Mouse (Mus musculus): ENCODE data around the gene Ccdc42. TPM values are rescaled to one million over a fixed set of nuclear protein-coding genes. Genes with fewer than 3 reads are reported as not detected.
A peak's percentile ranks its signal among the peaks of the same experiment; 100 is the strongest.

Ccdc42 gene
- polyA plus RNA-seq (2015; fragmentation: Nextera tagmentation; extraction: Ambion mirVana): 3.2 and 3.8 TPM in 2 replicates

DNA sequence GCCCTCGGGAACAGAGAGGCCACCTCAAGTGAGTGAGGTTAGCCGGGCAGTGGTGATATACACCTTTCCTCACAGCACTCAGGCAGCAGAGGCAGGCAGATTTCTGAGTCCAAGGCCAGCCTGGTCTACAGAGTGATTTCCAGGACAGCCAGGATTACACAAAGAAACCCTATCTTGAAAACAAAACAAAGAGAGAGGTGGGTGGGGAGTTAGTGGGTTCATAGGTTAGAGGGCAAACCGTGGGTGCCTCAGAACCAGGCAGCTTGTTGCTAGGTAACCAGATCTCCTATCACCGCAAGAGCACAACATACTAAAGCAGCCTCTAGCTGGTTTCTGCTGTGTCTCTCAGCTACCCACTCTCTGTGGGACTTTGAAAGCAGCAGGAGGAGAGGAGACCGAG lies at the start of gene Ccdc42:
Gene Ccdc42 (plus strand): TSS at position 301 of the 400 bp plus-strand sequence.
- ATAC-seq (replicated peaks; ENCODE audit: low FRiP score): no peak
- H3K27ac ChIP-seq: no peak within 1 kb of the TSS
- H3K4me3 ChIP-seq (replicated peaks): no peak within 1 kb of the TSS
- no peaks in the 10 kb centered on the region for H3K36me3 ChIP-seq
- H3K9me3 ChIP-seq (replicated peaks): no peaks in the 10 kb centered on the region
- no peak within 1 kb of the TSS for H3K9ac ChIP-seq
- WGBS: 71% methylated on average over 5 of the region's 5 CpGs
- H3K27me3 ChIP-seq: no peaks in the 10 kb centered on the region
- H3K4me1 ChIP-seq: peaks cover 28% of the 10 kb centered on the region
- H3K4me2 ChIP-seq: no peak within 1 kb of the TSS

DNA sequence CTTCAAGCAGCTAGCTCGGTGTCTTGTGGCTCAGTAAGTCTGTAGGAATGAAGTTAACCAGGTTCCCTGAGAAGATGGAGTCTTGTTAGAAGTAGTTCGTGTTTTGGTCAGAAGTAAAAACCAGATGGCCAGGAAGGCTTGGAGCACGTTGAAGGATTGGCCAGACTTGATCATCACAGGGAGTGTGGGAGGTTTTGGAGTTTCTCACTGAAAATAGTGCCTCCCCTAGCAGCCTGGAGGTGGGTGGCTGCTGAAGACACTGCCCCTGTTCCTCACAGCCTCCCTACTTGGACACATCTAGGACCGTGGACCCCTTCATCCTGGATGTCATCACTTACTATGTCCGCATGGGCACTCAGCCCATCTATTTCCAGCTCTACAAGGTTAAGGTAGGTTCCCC lies 47.2 kb upstream of the Ccdc42 start:
- no peak overlapping the region for H3K9ac ChIP-seq
- peaks cover 3% of the 10 kb centered on the region for H3K4me1 ChIP-seq
- no peaks in the 10 kb centered on the region for H3K36me3 ChIP-seq
- ATAC-seq (replicated peaks; ENCODE audit: low FRiP score): no peak
- 59% methylated on average over 5 of the region's 5 CpGs for WGBS
- no peak overlapping the region for H3K4me2 ChIP-seq
- no peak overlapping the region for H3K4me3 ChIP-seq (replicated peaks)
- no peaks in the 10 kb centered on the region for H3K9me3 ChIP-seq (replicated peaks)
- H3K27ac ChIP-seq: no peak overlapping the region
- no peaks in the 10 kb centered on the region for H3K27me3 ChIP-seq

DNA sequence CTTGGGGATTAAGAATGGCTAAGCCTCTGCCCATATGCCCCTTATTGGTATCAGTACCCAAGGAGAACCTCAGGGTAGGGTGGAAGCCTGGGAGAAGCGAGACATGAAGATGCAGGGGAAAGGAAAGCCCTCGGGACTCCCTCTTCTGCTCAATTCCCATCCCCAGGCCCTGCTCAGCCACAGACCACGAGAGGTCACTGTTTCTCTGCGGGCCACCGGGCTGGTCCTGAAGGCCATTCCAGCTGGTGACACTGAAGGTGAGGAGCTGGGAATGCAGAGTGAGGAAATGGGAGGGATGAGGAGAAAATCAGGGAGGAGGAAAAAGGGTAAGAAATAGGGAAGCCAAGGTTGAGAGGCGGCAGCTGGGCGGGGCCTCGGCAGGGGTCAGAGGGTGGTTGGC lies 42.3 kb upstream of the Ccdc42 start:
- no peaks in the 10 kb centered on the region for H3K36me3 ChIP-seq
- no peak for ATAC-seq (replicated peaks; ENCODE audit: low FRiP score)
- no peak overlapping the region for H3K27ac ChIP-seq
- WGBS: 9% methylated on average over 8 of the region's 8 CpGs
- no peak overlapping the region for H3K9ac ChIP-seq
- no peaks in the 10 kb centered on the region for H3K27me3 ChIP-seq
- H3K4me3 ChIP-seq (replicated peaks): no peak overlapping the region
- no peaks in the 10 kb centered on the region for H3K9me3 ChIP-seq (replicated peaks)
- peaks cover 13% of the 10 kb centered on the region for H3K4me1 ChIP-seq
- no peak overlapping the region for H3K4me2 ChIP-seq

DNA sequence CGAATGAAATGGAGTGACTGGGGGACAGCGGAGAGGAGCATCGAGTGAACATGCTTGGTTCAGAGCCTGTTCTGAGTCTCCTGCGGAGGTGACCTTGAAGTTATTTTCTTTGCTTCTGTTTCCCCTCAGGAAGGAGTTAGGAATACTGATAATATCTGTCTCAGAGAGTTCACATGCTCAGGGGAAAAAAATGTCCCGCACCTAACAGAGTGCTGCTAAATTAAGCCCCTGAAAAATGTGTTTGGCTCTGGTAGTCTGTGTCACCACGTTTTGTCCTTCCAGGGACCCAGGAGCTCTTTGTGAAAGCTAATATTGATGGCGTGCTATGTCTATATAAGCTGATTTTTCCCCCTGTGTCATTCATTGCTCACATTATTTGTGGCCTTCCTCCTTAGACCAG lies 41.6 kb upstream of the Ccdc42 start:
- WGBS: 49% methylated on average over 7 of the region's 7 CpGs

DNA sequence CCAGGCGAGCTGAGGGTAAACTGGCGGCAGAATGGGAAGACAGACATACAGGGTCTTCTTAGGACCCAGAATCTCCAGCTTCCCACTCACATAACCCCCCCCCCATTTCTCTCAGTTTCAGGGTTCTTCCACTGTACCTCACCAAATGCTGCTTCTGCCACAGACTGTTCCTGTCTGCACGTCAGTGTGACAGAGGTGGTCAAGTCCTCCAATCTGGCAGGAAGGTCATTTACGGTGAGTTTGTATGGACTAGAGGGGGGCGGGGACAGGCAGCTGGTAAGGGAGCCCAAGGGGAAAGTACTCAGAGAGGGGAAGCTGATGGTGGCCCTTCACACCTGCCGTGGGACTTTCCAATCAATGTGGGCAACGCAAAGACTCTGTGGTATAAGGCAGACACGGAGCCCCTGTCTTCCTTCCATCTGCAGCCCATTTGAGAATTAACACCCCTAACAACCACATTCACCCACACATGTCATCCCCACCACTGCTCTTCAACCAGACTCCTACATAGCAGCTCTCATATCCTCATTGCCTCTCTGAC lies 41.1 kb upstream of the Ccdc42 start:
- Histone ChIP-seq H3K4me3 (replicated peaks) (no peak overlapping the region), H3K4me1 (peaks cover 13% of the 10 kb centered on the region), H3K27me3 (no peaks in the 10 kb centered on the region), H3K36me3 (no peaks in the 10 kb centered on the region), H3K9me3 (replicated peaks) (no peaks in the 10 kb centered on the region), H3K27ac (0 out of 2 replicates have a peak overlapping the region, but pooled peaks have one; percentile 1), H3K9ac (no peak overlapping the region), H3K4me2 (no peak overlapping the region)
- ATAC-seq (replicated peaks; ENCODE audit: low FRiP score): no peak
- WGBS: 82% methylated on average over 8 of the region's 8 CpGs

More for the DNA sequence above, 41.6 kb upstream of the Ccdc42 start:
- Histone ChIP-seq H3K36me3 (no peaks in the 10 kb centered on the region), H3K4me3 (replicated peaks) (no peak overlapping the region), H3K27ac (0 out of 2 replicates have a peak overlapping the region, but pooled peaks have one; percentile 1), H3K9me3 (replicated peaks) (no peaks in the 10 kb centered on the region), H3K9ac (no peak overlapping the region), H3K27me3 (no peaks in the 10 kb centered on the region), H3K4me2 (no peak overlapping the region), H3K4me1 (peaks cover 13% of the 10 kb centered on the region)
- ATAC-seq (replicated peaks; ENCODE audit: low FRiP score): no peak

- Histone ChIP-seq H3K27ac (no peak overlapping the region), H3K4me1 (peaks cover 13% of the 10 kb centered on the region), H3K36me3 (no peaks in the 10 kb centered on the region), H3K27me3 (no peaks in the 10 kb centered on the region), H3K9me3 (replicated peaks) (no peaks in the 10 kb centered on the region), H3K4me3 (replicated peaks) (no peak overlapping the region), H3K9ac (no peak overlapping the region), H3K4me2 (no peak overlapping the region)
- WGBS: 59% methylated on average over 2 of the region's 2 CpGs
- no peak for ATAC-seq (replicated peaks; ENCODE audit: low FRiP score)
Observed at GRCm38 (mm10) chr11:68547484-68547883, 39.3 kb upstream of the Ccdc42 start.

DNA sequence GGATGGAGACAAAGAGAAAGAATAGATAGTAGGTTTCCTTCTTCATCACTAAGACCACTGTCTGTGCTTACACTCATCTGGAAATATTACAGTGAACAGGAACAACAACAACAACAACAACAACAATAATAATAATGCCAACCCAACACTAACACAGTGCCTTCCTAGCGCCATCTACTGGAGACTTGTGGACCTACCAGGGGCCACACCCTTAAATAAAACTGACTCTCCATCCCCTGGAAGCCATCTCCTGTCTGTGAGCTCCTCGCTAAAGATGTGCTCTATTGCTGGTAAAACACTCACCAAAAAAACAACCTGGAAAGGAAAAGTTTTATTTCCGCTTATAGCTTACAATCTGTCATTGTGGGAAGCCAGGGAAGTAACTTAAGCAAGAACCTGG lies 37.2 kb upstream of the Ccdc42 start:
- WGBS: 50% methylated on average over 3 of the region's 3 CpGs
- no peak overlapping the region for H3K4me3 ChIP-seq (replicated peaks)
- H3K9me3 ChIP-seq (replicated peaks): no peaks in the 10 kb centered on the region
- H3K4me2 ChIP-seq: no peak overlapping the region
- H3K4me1 ChIP-seq: peaks cover 21% of the 10 kb centered on the region
- no peak for ATAC-seq (replicated peaks; ENCODE audit: low FRiP score)
- no peak overlapping the region for H3K9ac ChIP-seq
- no peak overlapping the region for H3K27ac ChIP-seq
- H3K36me3 ChIP-seq: no peaks in the 10 kb centered on the region
- H3K27me3 ChIP-seq: no peaks in the 10 kb centered on the region

DNA sequence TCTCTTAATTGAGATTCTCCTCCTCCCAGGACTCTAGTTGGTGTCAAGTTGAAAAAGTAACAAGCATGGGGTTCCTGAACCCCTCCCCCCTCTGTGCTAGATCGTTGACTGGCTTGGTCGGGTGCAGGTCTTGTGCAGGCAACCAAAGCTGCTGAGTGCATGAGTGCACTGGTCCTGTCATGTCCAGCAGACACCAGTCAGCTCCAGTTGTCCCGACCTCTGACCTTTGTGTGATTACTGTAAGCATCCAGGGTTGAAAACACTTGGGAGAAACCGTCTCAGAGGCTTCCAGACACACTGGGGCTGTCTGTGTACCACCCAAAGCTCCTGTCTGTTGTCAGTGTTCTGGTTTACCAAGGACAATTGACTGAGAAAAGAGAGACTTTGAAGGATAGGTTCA lies 36.5 kb upstream of the Ccdc42 start:
- Histone ChIP-seq H3K36me3 (no peaks in the 10 kb centered on the region), H3K9me3 (replicated peaks) (no peaks in the 10 kb centered on the region), H3K4me2 (no peak overlapping the region), H3K27me3 (no peaks in the 10 kb centered on the region; the same call in 1 of the 2 replicates), H3K9ac (no peak overlapping the region), H3K4me1 (peaks cover 14% of the 10 kb centered on the region; the same call in 1 of the 2 replicates), H3K27ac (no peak overlapping the region), H3K4me3 (replicated peaks) (no peak overlapping the region)
- 47% methylated on average over 4 of the region's 4 CpGs for WGBS
- no peak for ATAC-seq (replicated peaks; ENCODE audit: low FRiP score)

- Histone ChIP-seq H3K4me3 (replicated peaks) (no peak overlapping the region), H3K27me3 (no peaks in the 10 kb centered on the region; the same call in 1 of the 2 replicates), H3K27ac (no peak overlapping the region), H3K4me1 (peaks cover 16% of the 10 kb centered on the region; the same call in 1 of the 2 replicates), H3K4me2 (no peak overlapping the region), H3K9ac (no peak overlapping the region), H3K36me3 (no peaks in the 10 kb centered on the region), H3K9me3 (replicated peaks) (no peaks in the 10 kb centered on the region)
- ATAC-seq (replicated peaks; ENCODE audit: low FRiP score): no peak
- 38% methylated on average over 8 of the region's 8 CpGs for WGBS
Observed at GRCm38 (mm10) chr11:68553981-68554471, 32.8 kb upstream of the Ccdc42 start.

DNA sequence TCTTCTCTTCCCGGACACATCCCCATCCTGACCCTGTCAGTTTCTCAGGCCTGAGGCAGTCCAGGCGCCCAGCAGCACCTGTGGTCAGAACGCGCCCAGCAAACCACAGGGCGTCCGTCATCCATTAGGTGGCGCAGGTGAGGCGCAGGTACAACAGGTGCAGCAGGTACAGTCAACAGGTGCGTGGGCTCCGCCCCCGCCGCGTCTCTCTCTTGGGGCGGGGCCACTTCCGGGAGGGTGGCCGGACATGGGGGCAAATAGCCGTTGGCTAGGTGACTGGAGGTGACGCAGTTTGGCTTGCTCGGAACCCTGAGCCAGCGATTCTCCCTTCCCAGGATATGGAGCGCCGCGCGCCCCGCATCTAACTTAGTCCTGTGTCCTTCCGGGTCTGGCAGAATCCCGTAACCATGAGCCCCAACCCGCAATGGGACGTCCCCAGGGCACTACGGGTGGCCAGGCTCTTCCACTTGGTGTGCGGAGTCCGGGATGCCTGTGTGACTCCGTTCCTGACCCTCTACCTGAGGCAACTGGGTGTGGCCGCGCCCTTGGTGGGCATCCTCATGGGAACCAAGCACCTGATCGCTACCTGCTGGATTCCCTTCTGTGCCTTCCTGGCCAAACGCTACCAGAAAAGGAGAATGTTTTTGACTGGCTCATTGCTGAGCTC lies 30.8 kb upstream of the Ccdc42 start, which contains the start of gene Mfsd6l:
Gene Mfsd6l (plus strand): TSS at position 269 of the 667 bp plus-strand sequence.
- no peaks in the 10 kb centered on the region for H3K36me3 ChIP-seq
- peak; percentile 54 for ATAC-seq (replicated peaks; ENCODE audit: low FRiP score)
- H3K9ac ChIP-seq: peak within 1 kb of the TSS; percentile 33
- peak within 1 kb of the TSS; percentile 45 for H3K4me3 ChIP-seq (replicated peaks)
- H3K4me1 ChIP-seq: peaks cover 16% of the 10 kb centered on the region; the same call in 1 of the 2 replicates
- no peaks in the 10 kb centered on the region for H3K9me3 ChIP-seq (replicated peaks)
- 7% methylated on average over 37 of the region's 37 CpGs for WGBS
- peak within 1 kb of the TSS; percentile 62 for H3K4me2 ChIP-seq
- no peaks in the 10 kb centered on the region; the same call in 1 of the 2 replicates for H3K27me3 ChIP-seq
- H3K27ac ChIP-seq: no peak within 1 kb of the TSS

DNA sequence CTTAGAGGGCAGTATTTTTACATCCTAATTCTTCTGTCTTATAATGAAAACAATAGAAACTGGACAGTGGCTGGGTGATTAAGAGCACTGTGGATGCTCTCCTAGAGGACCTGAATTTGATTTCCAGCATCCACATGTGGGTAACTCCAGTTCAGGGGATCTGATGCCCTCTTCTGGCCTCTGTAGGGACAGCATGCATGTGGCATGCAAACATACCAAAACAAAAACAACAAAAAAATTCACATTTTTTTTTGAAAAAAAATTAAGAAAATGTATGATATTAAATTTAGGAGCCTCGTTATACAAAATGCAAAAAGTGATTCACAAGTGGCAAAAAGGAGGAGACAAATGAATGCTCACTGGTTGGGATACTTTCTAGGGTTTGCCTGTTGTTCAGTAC lies 27.3 kb upstream of the Ccdc42 start:
- no peak overlapping the region for H3K27ac ChIP-seq
- no peaks in the 10 kb centered on the region for H3K36me3 ChIP-seq
- no peak overlapping the region for H3K4me2 ChIP-seq
- peaks cover 5% of the 10 kb centered on the region; the same call in 1 of the 2 replicates for H3K4me1 ChIP-seq
- no peak overlapping the region for H3K4me3 ChIP-seq (replicated peaks)
- no peak for ATAC-seq (replicated peaks; ENCODE audit: low FRiP score)
- no peaks in the 10 kb centered on the region for H3K9me3 ChIP-seq (replicated peaks)
- WGBS: 42% methylated on average over 1 of the region's 1 CpGs
- H3K9ac ChIP-seq: no peak overlapping the region
- no peaks in the 10 kb centered on the region; the same call in 1 of the 2 replicates for H3K27me3 ChIP-seq
